Mouse (Mus musculus) adrenal gland, postnatal 36 days (tissue): ENCODE measurements around the gene Rnft2. TPM values are rescaled to one million over a fixed set of nuclear protein-coding genes. Genes with fewer than 3 reads are reported as not detected.

ENCODE experiments used
- DNase-seq, 2 experiments: peaks; one replicate each; pipeline ENCODE4 v3.0.0; 2021; ENCODE audit warnings: mixed read lengths in 1 of 2
- total RNA-seq, 2 experiments: library from RNA; stranded (reverse); gene quantifications; 2 replicates each; pipeline ENCODE4 v1.2.3; 2021

The Rnft2 gene
- total RNA-seq, 2 experiments from 2014 or later, result 2.2 to 4.0 TPM

- DNase-seq, result no peak
Measured at GRCm38 (mm10) chr5:118172078-118172723, 72.7 kb downstream of the Rnft2 start.

DNA sequence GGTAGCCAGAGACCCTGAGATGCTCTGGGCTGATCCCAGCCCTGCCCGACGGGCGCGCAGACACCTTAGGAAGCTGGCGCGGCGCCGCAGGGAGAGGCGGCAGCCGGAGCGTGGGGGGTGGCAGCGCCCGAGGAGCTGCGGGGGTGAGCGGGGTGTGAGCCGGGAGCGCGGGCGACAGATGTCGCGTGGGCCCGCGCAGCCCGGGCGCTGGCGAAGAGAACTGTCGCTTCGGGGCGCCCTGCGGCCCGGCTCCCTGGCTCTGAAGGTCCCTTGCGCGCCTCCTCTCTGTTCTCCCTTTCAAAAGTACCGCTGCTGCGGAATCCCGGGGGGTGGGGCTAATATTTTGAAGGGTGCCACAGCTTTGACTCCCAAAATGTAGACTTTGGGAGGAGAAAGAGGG, 73.3 kb downstream of the Rnft2 start:
- peak; percentile 8 to 19 for DNase-seq

DNA sequence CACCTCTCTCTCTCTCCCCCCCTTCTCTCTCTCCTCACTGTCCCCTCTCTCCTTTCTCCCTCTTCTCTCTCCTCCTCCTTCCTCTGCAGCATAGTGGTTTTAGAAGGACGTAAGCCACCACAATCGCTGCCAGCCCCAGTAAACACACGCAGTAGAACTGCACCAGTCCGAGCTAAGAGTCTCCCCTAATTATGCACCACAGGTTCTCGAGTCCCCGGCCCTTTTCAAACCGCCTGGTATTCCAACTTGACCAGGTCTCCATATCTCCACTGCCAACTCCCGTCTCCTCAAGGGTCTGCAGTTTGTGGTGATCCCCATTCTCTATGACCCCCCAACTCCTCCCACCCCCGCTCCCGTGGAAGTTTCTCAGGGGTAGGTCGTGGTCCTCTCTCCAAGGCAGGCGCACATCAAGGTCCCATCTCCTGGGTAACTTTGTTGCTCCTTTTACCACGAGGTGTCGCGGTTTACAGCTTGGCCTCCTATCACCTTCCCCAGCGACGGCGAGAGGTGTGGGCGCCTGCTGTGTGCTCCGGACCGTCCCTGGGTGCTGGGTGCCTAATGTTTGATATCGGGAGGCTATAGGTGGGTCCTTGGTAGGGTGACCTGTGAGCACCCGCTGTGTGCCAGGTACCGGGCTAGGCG, 73.9 kb downstream of the Rnft2 start:
- DNase-seq, result peak in 1 of 2 experiments; percentile 19

GRCm38 (mm10) chr5:118169222-118170221, 75.4 kb downstream of the Rnft2 start:
- DNase-seq, result peak; percentile 33 to 42

DNA sequence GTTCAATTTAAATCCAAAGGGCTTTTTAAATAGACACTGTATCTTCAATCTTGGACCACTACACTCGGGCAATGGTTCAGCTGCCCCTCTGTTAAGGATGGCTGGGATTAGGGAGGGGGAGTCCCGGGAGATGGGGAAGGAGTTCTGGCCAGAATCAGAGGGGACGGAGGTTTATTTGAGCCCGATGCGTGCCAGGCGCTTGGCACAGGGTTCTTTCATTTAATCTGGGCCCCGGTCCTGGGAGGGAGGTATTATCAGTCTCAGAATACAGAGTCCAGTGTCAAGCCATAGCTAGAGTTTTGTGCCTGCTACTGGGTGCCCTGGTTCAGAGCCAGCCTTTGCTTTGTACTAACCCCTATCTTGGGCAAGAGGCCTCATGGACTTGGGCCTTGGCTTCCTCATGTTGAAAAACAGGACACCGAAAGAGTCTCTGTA, 77.3 kb downstream of the Rnft2 start:
- DNase-seq, result peak in 1 of 2 experiments; percentile 29

- no peak for DNase-seq
Measured at GRCm38 (mm10) chr5:118165462-118165861, 79.5 kb downstream of the Rnft2 start.

GRCm38 (mm10) chr5:118164581-118164980, 80.3 kb downstream of the Rnft2 start, which contains the start of gene Hrk:
TSS of gene Hrk (plus strand) at chr5:118164648.
- DNase-seq, result no peak

DNA sequence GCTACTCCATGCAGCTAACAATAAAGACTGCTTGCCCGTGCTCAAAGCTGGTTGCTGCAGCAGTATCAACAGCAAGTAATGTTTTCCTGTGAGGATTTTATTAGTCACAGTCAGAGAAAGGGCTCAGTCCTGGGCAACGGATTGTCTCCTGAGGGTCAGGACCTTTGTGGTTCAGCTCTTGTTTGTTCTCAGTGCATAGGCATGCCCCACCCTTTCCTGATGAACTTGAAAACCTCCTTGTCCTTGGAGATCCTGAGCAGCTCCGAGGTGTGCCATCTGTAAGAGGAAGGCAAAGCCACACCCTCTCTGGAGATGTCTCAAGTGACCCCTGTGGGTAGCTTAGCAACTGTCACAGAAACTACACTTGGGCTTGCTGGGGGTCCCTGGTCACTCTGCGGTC, 84.2 kb downstream of the Rnft2 start:
- DNase-seq, result no peak

- DNase-seq, result no peak
Measured at GRCm38 (mm10) chr5:118156976-118157375, 87.9 kb downstream of the Rnft2 start.

- DNase-seq, result no peak
Measured at GRCm38 (mm10) chr5:118155565-118155947, 89.4 kb downstream of the Rnft2 start.

- peak; percentile 89 to 90 for DNase-seq
Measured at GRCm38 (mm10) chr5:118154839-118155564, 89.9 kb downstream of the Rnft2 start, which contains the start of gene Fbxw8. TSS of gene Fbxw8 (minus strand) at chr5:118155464.

DNA sequence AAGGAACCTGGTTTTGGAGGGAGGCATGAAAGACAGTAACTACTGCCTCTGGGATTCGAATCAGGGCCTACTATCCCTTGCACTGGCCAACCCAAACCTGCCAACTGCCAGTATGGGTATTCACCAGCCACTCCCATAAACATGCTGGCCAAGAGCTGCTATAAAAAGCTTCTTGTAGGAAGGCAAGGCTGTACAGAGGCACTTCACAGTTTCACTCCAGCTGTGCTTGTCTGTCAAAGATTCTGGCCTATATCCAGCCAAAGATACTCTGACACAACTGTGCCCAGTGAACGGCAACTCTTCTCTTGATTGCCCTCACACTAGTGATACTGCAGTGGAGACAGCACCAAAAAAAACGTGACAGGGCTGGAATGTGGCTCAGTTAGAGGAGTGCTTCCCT, 95.2 kb downstream of the Rnft2 start:
- DNase-seq, result no peak

DNA sequence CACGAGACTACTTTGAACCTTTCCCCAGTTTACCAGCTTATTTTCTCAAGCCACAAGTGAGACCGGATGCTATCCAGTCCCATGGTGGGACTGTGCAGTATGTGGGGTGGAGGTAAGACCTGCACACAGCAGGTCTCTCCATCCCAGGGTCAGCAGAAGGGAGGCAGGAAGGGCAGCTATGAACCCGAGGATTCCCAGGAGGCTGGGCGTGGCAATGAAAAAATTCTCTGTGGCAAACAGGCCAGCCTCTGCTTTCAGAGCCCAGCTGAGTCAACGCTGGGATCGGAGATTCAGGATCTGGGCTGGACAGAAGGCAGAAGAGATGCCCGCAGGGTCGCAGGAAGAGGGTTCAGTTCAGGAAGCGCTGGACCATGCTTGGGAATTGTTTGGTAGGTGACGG, 97.7 kb downstream of the Rnft2 start:
- DNase-seq, result no peak

GRCm38 (mm10) chr5:118145999-118146679, 98.8 kb downstream of the Rnft2 start:
- DNase-seq, result no peak

GRCm38 (mm10) chr5:118145458-118145857, 99.5 kb downstream of the Rnft2 start:
- no peak for DNase-seq

GRCm38 (mm10) chr5:118144770-118145169, 100.1 kb downstream of the Rnft2 start:
- no peak for DNase-seq

DNA sequence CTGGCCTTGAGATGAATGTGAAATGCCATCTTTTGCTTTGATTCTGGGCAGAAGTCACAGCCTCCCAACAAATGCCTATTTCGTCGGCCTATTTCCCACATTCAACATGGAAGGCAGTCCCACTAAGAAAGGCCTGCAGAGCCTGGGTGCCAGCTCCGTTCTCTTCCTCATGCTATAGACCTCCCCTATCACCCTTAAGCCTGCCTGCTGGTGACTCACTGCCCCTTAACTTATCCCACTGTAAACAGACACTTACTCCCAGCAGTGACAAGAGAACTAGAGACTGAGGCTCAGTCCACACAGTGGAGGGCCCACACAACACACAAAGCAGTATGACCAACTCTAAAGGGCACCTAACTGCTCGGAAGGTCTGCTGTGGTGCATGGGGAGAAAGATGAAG, 100.6 kb downstream of the Rnft2 start:
- DNase-seq, result no peak

GRCm38 (mm10) chr5:118143211-118144026, 101.5 kb downstream of the Rnft2 start:
- DNase-seq, result no peak

- DNase-seq, result no peak
Measured at GRCm38 (mm10) chr5:118142471-118142870, 102.4 kb downstream of the Rnft2 start.
